Comparison of ENCODE assay signal across 14 mouse cellular contexts in genomic region chr10:59430701-59431218, GRCm38 (mm10). TPM values are rescaled to one million over a fixed set of nuclear protein-coding genes. Genes with fewer than 3 reads are reported as not detected.
A peak's percentile ranks its signal among the peaks of the same experiment; 100 is the strongest.
DNase-seq lines count a peak whose midpoint lies in the region; ATAC-seq and TF ChIP-seq lines count a peak whose summit lies in the region.
"Had no signal": no experiment of that assay in that cellular context is flagged by ENCODE, and none has a peak within 500 bp of the region (broad histone marks: within the 10 kb centered on the region; RNA-seq: fewer than 3 reads in every experiment).

No protein-coding gene starts in this region.

- H3K36me3 ChIP-seq in liver, postnatal 0 days (replicated peaks; ENCODE audit: insufficient read depth, low read length), result no peaks in the 10 kb centered on the region
- H3K36me3 ChIP-seq: midbrain, embryonic 10.5 days had no signal

- H3K4me3 ChIP-seq in liver, postnatal 0 days (ENCODE audit: low read depth, low read length), result no peak overlapping the region
- H3K4me3 ChIP-seq: midbrain, embryonic 10.5 days had no signal

- no peak overlapping the region for H3K9ac ChIP-seq in liver, postnatal 0 days (replicated peaks)

- H3K4me2 ChIP-seq in liver, postnatal 0 days (ENCODE audit: low read depth, low read length), result no peak overlapping the region

- ATAC-seq in frontal cortex, adult (ENCODE audit: low TSS enrichment), result peak; percentile 77; the same call in 1 of the 2 replicates
- peak; percentile 53 for ATAC-seq in liver, postnatal 0 days

- WGBS in liver, postnatal 0 days (ENCODE audit: insufficient replicate concordance), result 19% methylated on average over 6 of the region's 6 CpGs

- H3K27me3 ChIP-seq in liver, postnatal 0 days (ENCODE audit: insufficient read depth, low read length), result no peaks in the 10 kb centered on the region

- H3K9me3 ChIP-seq in liver, postnatal 0 days (ENCODE audit: low read length), result no peaks in the 10 kb centered on the region
- H3K9me3 ChIP-seq: midbrain, embryonic 10.5 days had no signal

- DNase-seq in frontal cortex, postnatal 25 days (ENCODE audit: low spot score in 2 of 2), result no peak
- DNase-seq in 416B (ENCODE audit: low read depth), result peak; percentile 98
- peak; percentile 56 for DNase-seq in brain, adult 2 months (ENCODE audit: low read depth, low spot score)
- no peak for DNase-seq in liver, postnatal 0 days
- DNase-seq in spleen, postnatal 36 days (ENCODE audit: low spot score in 2 of 2), result no peak
- DNase-seq in B cell, adult 2 months, result no peak
- no peak for DNase-seq in left cerebral cortex, adult 18-20 months (ENCODE audit: low spot score in 2 of 2)

- peaks cover 9% of the 10 kb centered on the region for H3K4me1 ChIP-seq in liver, postnatal 0 days (ENCODE audit: insufficient read depth)

- peak; percentile 56; the same call in 1 of the 2 replicates for TF ChIP-seq EP300 in liver, postnatal 0 days (IDR thresholded peaks at IDR 0.05; ENCODE audit: low read depth)

- TF ChIP-seq CTCF in liver, postnatal 0 days (IDR thresholded peaks at IDR 0.05; ENCODE audit: low read depth), result no peak

- H3K27ac ChIP-seq in liver, postnatal 0 days (ENCODE audit: low read depth), result no peak overlapping the region
- H3K27ac ChIP-seq: midbrain, embryonic 10.5 days had no signal

RNA-seq across cellular contexts. Expression of gene Oit3, which starts 10.8 kb away (rescaled TPM):
- polyA plus RNA-seq in liver, postnatal 0 days (2015; fragmentation: Nextera tagmentation; extraction: Ambion mirVana), result 26.8 and 28.1 TPM in 2 replicates
- under 1 TPM; 0.19 to 0.35 TPM for total RNA-seq in left cerebral cortex, adult 18-20 months (2021)
- total RNA-seq: ES-E14 had no signal

RNA-seq across cellular contexts. Expression of gene Pla2g12b, which starts 27.3 kb away (rescaled TPM):
- 58.4 and 61.3 TPM in 2 replicates for polyA plus RNA-seq in liver, postnatal 0 days (2015; fragmentation: Nextera tagmentation; extraction: Ambion mirVana)
- total RNA-seq in left cerebral cortex, adult 18-20 months (2021), result not detected
- total RNA-seq: gastrocnemius, postnatal 4 days; layer of hippocampus, postnatal 10 days had no signal
- polyA plus RNA-seq: cortical plate, adult 2 months; midbrain, embryonic 10.5 days; spleen, adult 2 months had no signal

RNA-seq across cellular contexts. Expression of gene Gm10273, which starts 35.3 kb away (rescaled TPM):
- 4.1 and 8.4 TPM in 2 replicates for polyA plus RNA-seq in liver, postnatal 0 days (2015; fragmentation: Nextera tagmentation; extraction: Ambion mirVana)
- 10 to 100 TPM; 46.4 to 50.8 TPM for total RNA-seq in left cerebral cortex, adult 18-20 months (2021)

Comparison
In these comparisons a context has a peak if more than half of its experiments do, and no peak if none do; other contexts are left out.
1. DNase-seq: peak in 416B (single experiment) and brain, adult 2 months (single experiment); none in frontal cortex, postnatal 25 days (0 of 2), liver, postnatal 0 days (single experiment), spleen, postnatal 36 days (0 of 2), B cell, adult 2 months (0 of 2) and left cerebral cortex, adult 18-20 months (0 of 2).